Mouse (Mus musculus) kidney, adult 2 months (tissue): ENCODE measurements around the gene Rbm15.

Experiments
- CTCF ChIP-seq: fragments of 200-500 bp; conservative IDR thresholded peaks from 2 replicates; pipeline ENCODE4 v1.5.1; 2011; ENCODE audit warnings: low read depth, mild to moderate bottlenecking, control low read depth, low read length, moderate library complexity, mixed read lengths; ENCODE audit not compliant: insufficient read depth, insufficient read length
- POLR2A ChIP-seq: fragments of 200-500 bp; IDR thresholded peaks from one replicate; pipeline ENCODE4 v1.6.1; 2011; ENCODE audit warnings: low read depth, low read length, control low read depth

GRCm38 (mm10) chr3:107321141-107321540, 12.3 kb downstream of the Rbm15 start:
- no peak for TF ChIP-seq CTCF
- TF ChIP-seq POLR2A: no peak
